Mouse (Mus musculus) heart, postnatal 0 days (tissue): ENCODE data around the gene Smyd3.

Experiments used
- CTCF ChIP-seq: IDR thresholded peaks from 2 replicates; pipeline ENCODE4 v1.5.1; 2016; ENCODE audit warnings: antibody characterized with exemption, control low read depth, low read depth
- EP300 ChIP-seq: IDR thresholded peaks from 2 replicates; pipeline ENCODE4 v1.6.1; 2016; ENCODE audit warnings: antibody characterized with exemption, low read depth

DNA sequence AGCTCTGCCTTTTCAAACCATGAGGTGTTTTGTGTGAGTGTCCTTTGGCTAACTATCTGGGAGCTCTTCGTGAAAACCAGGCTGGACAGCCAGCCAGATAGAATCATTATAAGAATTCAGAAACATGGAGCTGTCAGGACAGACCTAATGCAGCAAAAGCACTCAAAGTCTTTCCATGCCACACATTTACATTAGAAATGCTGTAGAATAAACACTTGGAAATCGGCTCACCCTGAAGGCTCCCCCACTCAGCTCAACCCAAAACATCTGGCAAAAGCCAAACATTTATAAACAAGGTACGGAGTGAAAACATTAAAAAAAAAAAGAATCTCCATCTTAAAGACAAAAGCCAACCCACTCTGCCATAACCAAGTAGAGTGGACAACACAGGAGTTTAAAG is 391.6 kb downstream of the Smyd3 start:
- TF ChIP-seq EP300 = no peak
- TF ChIP-seq CTCF = no peak
